Mouse (Mus musculus): ENCODE data around the gene Nup188. TPM values are rescaled to one million over a fixed set of nuclear protein-coding genes. Genes with fewer than 3 reads are reported as not detected.

The Nup188 gene
- 27.3 and 28.1 TPM in 2 replicates for polyA plus RNA-seq (2012; rRNA removed)

DNA sequence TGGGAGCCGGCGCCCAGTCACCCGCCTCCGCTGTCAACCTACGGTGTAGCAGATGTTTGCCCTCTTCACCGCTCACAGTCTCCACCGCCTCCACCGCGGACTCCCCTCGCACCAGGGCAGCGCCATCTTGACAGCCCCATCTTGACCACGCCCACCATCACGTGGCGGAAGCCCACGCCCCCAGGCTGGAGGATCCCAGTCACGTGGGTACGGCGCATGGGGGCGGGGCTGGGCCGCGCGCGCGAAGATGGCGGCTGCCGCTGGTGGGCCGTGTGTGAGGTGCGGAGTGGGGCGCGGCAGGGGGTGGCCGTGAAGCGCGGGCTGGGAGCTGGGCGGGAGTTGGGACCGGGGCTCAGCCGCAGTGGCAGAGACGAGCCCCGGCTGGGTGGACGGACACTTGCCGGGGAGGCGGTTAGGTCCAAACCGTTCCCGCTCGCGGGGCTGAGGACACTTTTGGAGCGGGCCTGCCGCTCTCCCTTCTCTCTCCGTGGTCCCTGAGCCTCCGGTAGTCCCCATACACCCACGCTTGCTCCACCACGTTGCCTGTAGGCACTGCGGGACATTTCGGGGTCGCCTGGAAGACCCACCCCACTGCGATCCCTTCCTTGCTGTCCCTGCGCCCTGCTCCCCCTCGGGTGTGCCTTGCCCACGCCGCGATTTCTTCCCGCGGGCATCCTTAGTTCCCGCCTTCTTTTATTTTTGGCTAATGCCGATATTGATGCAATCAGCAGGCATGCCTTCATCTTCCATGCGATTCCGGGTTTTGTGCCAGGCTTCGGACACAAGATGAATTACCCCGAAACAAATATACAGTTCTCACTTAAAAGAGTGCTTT lies at the start of gene Nup188, which contains the start of gene Dolk:
Gene Nup188 (plus strand): TSS at position 206 of the 835 bp plus-strand sequence.
Gene Dolk (minus strand): TSS at position 143 of the 835 bp plus-strand sequence.
- Histone ChIP-seq H3K4me1 (ENCODE audit: control insufficient read depth, insufficient read depth, low read length) (peaks cover 11% of the 10 kb centered on the region), H3K4me3 (replicated peaks; ENCODE audit: extremely low read depth, low read depth, low read length) (peak within 1 kb of the TSS; percentile 75)
- TF ChIP-seq POLR2A (IDR thresholded peaks at IDR 0.05; ENCODE audit: borderline replicate concordance, extremely low read depth, low read depth, low read length) (peak; percentile 95), CTCF (IDR thresholded peaks at IDR 0.05; ENCODE audit: insufficient read depth, low read length) (no peak)
- DNase-seq: peak; percentile 97
- WGBS: under 1% methylated on average over 68 of the region's 68 CpGs

DNA sequence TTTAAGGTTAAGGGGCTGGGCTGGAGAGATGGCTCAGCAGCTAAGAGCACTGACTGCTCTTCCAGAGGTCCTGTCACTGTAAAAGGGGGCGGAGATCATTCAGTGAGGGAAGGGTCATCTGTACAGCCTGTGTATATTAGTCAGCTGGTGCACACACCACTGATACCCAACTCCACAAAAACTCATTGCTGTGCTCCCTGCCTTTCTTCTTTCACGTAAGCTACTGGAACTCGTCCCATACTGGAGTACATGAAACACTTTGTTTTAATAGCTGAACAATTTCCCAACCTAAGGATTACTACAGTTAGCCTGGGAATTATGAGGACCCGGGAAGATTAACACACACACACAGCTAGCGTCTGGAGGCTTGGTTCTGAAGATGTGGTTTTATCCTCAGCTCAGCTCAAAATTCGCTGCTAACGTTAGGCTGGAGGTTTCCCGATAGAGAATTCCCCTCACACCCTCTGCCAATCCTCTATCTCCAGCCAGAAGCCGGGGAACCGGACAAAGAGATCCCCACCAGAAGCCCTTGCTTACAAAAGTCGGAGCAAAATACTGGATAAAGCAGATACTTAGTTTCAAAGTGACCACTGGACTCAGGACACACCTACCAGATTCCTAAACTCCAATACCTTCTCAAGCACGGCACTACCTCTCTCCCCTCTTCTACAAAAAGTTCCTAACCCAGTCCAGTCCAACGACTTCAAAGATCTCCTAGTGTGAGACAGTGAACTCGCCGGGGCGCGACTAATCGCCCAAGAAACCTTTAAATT lies 49.6 kb upstream of the Nup188 start:
- WGBS: 3% methylated on average over 18 of the region's 18 CpGs
- DNase-seq: no peak
- peak overlapping the region; percentile 94 for H3K4me3 ChIP-seq (replicated peaks; ENCODE audit: extremely low read depth, low read depth, low read length)
- H3K4me1 ChIP-seq (ENCODE audit: control insufficient read depth, insufficient read depth, low read length): peaks cover 22% of the 10 kb centered on the region
- TF ChIP-seq CTCF (IDR thresholded peaks at IDR 0.05; ENCODE audit: insufficient read depth, low read length): no peak
- TF ChIP-seq POLR2A (IDR thresholded peaks at IDR 0.05; ENCODE audit: borderline replicate concordance, extremely low read depth, low read depth, low read length): no peak

DNA sequence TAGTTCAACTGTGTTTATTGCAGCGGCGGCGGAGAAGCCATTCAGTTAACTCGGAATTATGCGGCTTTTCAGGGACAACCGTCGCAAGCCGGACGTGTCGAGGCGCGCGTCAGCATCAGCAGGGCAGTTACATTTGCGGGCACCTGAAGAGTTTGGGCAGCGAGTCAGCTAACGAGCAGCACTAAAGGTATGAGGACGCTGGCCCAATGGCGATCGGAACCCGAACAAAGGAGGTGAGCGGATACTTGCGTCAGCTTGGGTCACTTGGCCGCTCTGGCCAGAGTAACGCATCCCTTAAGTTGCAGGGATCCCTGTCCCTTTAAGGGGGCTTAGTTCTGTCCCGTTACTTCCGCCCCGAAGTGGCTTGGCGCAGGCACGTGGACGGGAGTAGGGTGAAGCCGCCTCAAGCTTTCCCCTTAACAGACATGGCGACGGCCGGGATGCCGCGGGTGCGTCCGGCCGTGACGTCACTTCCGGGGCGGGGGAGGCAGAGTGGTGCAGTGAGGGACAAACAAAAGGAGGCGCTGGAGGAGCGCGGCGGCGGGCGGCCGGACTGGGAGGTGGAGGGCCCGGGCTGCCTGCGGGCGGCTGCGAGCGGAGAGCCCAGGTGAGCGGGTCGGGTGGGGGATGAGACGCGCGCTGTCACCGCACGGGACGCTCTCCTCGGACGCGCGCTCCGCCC lies 48.9 kb upstream of the Nup188 start, which contains the start of gene Lrrc8a:
Gene Lrrc8a (plus strand): TSS at position 517 of the 682 bp plus-strand sequence.
- peak; percentile 100 for DNase-seq
- peak; percentile 81 for TF ChIP-seq POLR2A (IDR thresholded peaks at IDR 0.05; ENCODE audit: borderline replicate concordance, extremely low read depth, low read depth, low read length)
- no peak for TF ChIP-seq CTCF (IDR thresholded peaks at IDR 0.05; ENCODE audit: insufficient read depth, low read length)
- Histone ChIP-seq H3K4me1 (ENCODE audit: control insufficient read depth, insufficient read depth, low read length) (peaks cover 24% of the 10 kb centered on the region), H3K4me3 (replicated peaks; ENCODE audit: extremely low read depth, low read depth, low read length) (peak within 1 kb of the TSS; percentile 94)
- under 1% methylated on average over 60 of the region's 67 CpGs for WGBS

- H3K4me3 ChIP-seq (replicated peaks; ENCODE audit: extremely low read depth, low read depth, low read length): peak overlapping the region; percentile 82
- under 1% methylated on average over 35 of the region's 42 CpGs for WGBS
- peak; percentile 76 for DNase-seq
- H3K4me1 ChIP-seq (ENCODE audit: control insufficient read depth, insufficient read depth, low read length): peaks cover 24% of the 10 kb centered on the region
- TF ChIP-seq CTCF (IDR thresholded peaks at IDR 0.05; ENCODE audit: insufficient read depth, low read length): no peak
- TF ChIP-seq POLR2A (IDR thresholded peaks at IDR 0.05; ENCODE audit: borderline replicate concordance, extremely low read depth, low read depth, low read length): no peak
These were observed 48.3 kb upstream of the Nup188 start for GRCm38 (mm10) chr2:30237881-30238280.

DNA sequence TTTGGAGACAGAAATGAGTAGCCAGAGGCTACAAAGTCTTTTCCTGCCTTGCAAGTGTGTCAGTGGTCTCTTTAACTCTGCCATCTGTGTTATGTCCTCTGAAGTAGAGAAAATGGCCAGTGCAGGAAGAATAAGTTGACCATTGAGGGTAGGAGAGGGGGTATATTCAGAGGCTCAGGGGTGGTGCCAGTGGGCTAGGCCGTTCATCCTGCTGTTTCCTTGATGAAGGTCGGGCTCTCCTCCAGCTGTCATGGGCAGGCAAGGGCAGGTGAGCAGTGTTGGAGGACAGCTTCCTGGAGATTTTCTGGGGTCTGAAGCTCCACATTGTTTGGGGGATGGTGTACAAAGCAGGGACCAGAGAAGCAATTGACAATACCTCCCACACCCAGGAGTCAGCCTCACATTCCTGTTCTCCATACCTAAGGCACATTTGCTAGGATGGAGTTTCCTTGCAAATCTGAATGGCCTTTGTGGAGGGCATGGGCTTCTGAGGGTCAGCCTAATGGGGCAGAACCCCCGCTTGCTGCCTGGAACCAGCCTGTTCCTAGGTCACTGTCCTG lies 47.2 kb upstream of the Nup188 start:
- 45% methylated on average over 3 of the region's 3 CpGs for WGBS
- TF ChIP-seq CTCF (IDR thresholded peaks at IDR 0.05; ENCODE audit: insufficient read depth, low read length) (no peak), POLR2A (IDR thresholded peaks at IDR 0.05; ENCODE audit: borderline replicate concordance, extremely low read depth, low read depth, low read length) (no peak; the same call in 1 of the 2 replicates)
- peaks cover 30% of the 10 kb centered on the region for H3K4me1 ChIP-seq (ENCODE audit: control insufficient read depth, insufficient read depth, low read length)
- no peak for DNase-seq
- peak overlapping the region; percentile 82 for H3K4me3 ChIP-seq (replicated peaks; ENCODE audit: extremely low read depth, low read depth, low read length)

- peaks cover 30% of the 10 kb centered on the region for H3K4me1 ChIP-seq (ENCODE audit: control insufficient read depth, insufficient read depth, low read length)
- H3K4me3 ChIP-seq (replicated peaks; ENCODE audit: extremely low read depth, low read depth, low read length): peak overlapping the region; percentile 1
- TF ChIP-seq CTCF (IDR thresholded peaks at IDR 0.05; ENCODE audit: insufficient read depth, low read length): no peak
- TF ChIP-seq POLR2A (IDR thresholded peaks at IDR 0.05; ENCODE audit: borderline replicate concordance, extremely low read depth, low read depth, low read length): peak; percentile 80; the same call in 1 of the 2 replicates
- DNase-seq: no peak
- 36% methylated on average over 4 of the region's 4 CpGs for WGBS
These were observed 46.4 kb upstream of the Nup188 start for GRCm38 (mm10) chr2:30239777-30240176.

DNA sequence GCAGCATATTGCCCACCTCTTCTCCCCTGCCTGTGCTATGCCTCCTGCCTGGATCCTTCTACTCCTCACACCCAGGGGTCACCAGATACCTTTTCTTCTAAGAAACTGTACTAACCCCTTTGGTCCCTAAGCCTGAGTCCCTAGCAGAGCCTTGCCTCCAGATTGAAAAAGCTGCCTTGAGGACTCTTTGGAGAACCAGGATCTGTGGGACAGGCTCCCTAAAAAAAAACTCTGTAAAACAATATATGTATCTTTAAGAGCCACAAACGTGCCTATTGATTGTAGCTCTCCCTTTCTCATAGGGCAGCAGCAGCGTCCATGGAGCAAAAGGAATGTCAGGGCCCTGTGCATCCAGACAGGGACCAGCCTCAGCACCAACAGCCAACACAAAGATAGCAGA lies 45.9 kb upstream of the Nup188 start, which contains the start of gene Gm28035:
Gene Gm28035 (plus strand): TSS at position 301 of the 400 bp plus-strand sequence.
- WGBS: 46% methylated on average over 2 of the region's 2 CpGs
- peak within 1 kb of the TSS; percentile 1 for H3K4me3 ChIP-seq (replicated peaks; ENCODE audit: extremely low read depth, low read depth, low read length)
- no peak for DNase-seq
- TF ChIP-seq POLR2A (IDR thresholded peaks at IDR 0.05; ENCODE audit: borderline replicate concordance, extremely low read depth, low read depth, low read length): no peak
- TF ChIP-seq CTCF (IDR thresholded peaks at IDR 0.05; ENCODE audit: insufficient read depth, low read length): no peak
- peaks cover 30% of the 10 kb centered on the region for H3K4me1 ChIP-seq (ENCODE audit: control insufficient read depth, insufficient read depth, low read length)

- H3K4me1 ChIP-seq (ENCODE audit: control insufficient read depth, insufficient read depth, low read length): peaks cover 37% of the 10 kb centered on the region
- no peak for TF ChIP-seq CTCF (IDR thresholded peaks at IDR 0.05; ENCODE audit: insufficient read depth, low read length)
- TF ChIP-seq POLR2A (IDR thresholded peaks at IDR 0.05; ENCODE audit: borderline replicate concordance, extremely low read depth, low read depth, low read length): peak; percentile 69; the same call in 1 of the 2 replicates
- peak; percentile 51 for DNase-seq
- WGBS: 42% methylated on average over 4 of the region's 4 CpGs
- H3K4me3 ChIP-seq (replicated peaks; ENCODE audit: extremely low read depth, low read depth, low read length): no peak overlapping the region
These were observed 43.7 kb upstream of the Nup188 start for GRCm38 (mm10) chr2:30242509-30242908.

All from lung, adult 2 months (tissue).